Mouse (Mus musculus): ENCODE results near the gene Sema3g. TPM values are rescaled to one million over a fixed set of nuclear protein-coding genes. Genes with fewer than 3 reads are reported as not detected.

Gene Sema3g
- total RNA-seq, 2 experiments from 2014 or later = 5.4 to 6.1 TPM

DNA sequence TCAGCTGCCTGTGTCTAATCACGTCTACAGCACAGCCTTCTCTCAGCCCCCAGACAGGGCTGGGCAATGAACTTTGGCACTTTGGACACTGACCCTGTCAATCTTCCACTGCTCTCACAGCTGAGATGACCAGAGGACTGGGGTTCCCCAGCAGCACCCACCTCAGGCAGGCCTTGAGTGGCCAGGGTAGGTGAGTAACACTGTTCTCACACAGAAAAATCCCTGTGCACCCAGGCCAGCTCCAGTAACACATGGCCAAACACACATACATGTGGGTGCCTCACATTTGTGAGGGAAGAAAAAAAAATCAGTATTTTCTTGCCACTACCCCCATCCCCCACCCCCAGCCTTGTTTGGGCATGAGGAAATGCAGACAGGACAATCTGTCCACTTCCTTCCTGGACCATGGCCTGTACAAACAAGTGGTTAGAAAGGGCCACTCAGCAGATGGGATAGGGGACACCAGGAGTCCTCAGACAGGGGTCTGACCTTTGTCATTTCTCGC lies 34.8 kb upstream of the Sema3g start:
- intact Hi-C loops (cut with DNase I) = no loop called here
- no peak for TF ChIP-seq CTCF (IDR thresholded peaks at IDR 0.05)
- Histone ChIP-seq H3K4me3 (no peak overlapping the region), H3K27ac (no peak overlapping the region)
- no peak for DNase-seq (ENCODE audit: extremely low spot score in 1 of 2, low spot score in 2 of 2)

DNA sequence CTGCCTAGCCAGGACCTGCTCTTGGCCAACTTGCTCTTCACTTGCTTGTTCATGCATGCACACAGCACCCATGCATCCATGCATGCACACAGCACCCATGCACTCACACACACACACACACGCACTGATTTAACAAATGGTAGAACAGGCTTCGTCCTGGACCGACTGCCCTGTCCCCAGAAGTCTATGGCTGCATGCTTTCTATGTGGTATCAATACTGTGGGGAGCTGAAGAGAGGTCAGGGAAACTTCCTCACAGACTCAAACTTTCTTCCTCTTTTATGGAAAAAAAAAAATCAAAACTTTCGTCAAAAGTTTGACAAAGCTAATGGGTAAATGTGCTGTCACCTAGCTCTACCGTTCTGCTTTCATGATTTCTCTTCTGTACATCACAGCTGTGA lies 34.1 kb upstream of the Sema3g start:
- no peak for DNase-seq (ENCODE audit: extremely low spot score in 1 of 2, low spot score in 2 of 2)
- Histone ChIP-seq H3K27ac (peak overlapping the region; percentile 55; the same call in 1 of the 2 replicates), H3K4me3 (no peak overlapping the region)
- no peak for TF ChIP-seq CTCF (IDR thresholded peaks at IDR 0.05)
- intact Hi-C loops (cut with DNase I) = no loop called here

DNA sequence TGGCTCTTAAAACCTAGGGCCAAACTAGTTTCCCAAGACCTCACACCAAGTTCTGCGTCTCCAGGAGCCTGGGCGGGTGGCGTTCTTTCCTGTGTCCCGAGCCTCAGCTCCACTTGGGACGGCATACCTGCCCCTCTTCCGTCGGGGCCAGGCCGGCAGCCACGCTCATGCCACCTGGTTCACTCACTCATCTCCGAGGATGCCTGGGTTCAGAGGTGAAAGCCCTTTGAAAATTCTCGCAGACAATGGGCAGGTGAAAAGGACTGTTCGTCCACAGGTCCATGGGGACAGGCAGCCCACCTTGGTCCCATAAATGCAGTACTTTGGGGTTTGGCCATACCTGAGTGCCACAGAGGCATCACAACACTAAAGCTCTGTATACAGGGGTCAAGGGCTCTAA lies 33.5 kb upstream of the Sema3g start:
- Histone ChIP-seq H3K4me3 (no peak overlapping the region), H3K27ac (no peak overlapping the region)
- no peak for TF ChIP-seq CTCF (IDR thresholded peaks at IDR 0.05)
- intact Hi-C loops (cut with DNase I) = no loop called here
- no peak for DNase-seq (ENCODE audit: extremely low spot score in 1 of 2, low spot score in 2 of 2)

DNA sequence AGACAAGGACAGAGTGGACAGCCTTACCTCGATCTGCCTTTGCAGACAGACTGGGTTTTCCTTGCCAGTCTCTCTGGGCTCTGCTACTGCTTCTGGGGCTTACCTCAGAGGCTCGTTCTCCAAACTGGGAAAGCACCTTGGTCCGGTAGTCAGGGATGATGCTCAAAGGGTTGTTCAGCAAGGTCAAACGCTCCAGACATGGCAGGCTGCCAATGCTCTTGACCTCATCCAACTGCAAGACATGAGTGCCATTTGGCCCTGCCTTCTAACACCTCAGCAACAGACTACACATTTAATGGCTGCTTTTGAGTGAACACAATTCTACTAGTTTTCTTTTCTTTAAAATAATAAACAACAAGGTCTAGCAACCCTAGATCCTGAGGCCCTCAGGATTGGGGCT lies 31.0 kb upstream of the Sema3g start:
- H3K4me3 ChIP-seq = no peak overlapping the region
- intact Hi-C loops (cut with DNase I) = no loop called here
- no peak for TF ChIP-seq CTCF (IDR thresholded peaks at IDR 0.05)
- no peak for DNase-seq (ENCODE audit: extremely low spot score in 1 of 2, low spot score in 2 of 2)
- no peak overlapping the region for H3K27ac ChIP-seq

GRCm38 (mm10) chr14:31188771-31189181 lies 28.9 kb upstream of the Sema3g start:
- H3K27ac ChIP-seq = no peak overlapping the region
- H3K4me3 ChIP-seq = no peak overlapping the region
- no peak for DNase-seq (ENCODE audit: extremely low spot score in 1 of 2, low spot score in 2 of 2)
- intact Hi-C loops (cut with DNase I) = no loop called here
- no peak for TF ChIP-seq CTCF (IDR thresholded peaks at IDR 0.05)

DNA sequence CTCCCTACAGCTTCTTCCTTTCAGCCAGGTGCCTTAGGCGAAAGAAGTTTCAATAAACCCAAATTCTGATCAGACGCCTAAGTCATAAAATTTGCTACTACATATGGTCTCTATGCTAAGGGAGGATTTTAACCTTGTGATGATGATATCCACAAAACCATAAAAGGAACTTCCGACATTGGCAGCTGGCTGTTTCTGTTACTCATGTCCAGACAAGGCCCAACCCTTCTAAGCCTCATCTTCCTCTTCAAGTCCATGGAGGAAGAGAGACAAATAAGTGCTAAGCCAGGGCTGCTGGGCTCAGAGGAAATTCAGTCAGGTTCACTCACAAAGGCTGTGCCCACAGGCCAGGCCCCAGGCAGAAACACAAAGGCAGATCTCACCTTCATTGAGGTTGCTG lies 28.3 kb upstream of the Sema3g start:
- no peak overlapping the region for H3K4me3 ChIP-seq
- DNase-seq (ENCODE audit: extremely low spot score in 1 of 2, low spot score in 2 of 2) = no peak
- no peak overlapping the region for H3K27ac ChIP-seq
- intact Hi-C loops (cut with DNase I) = no loop called here
- TF ChIP-seq CTCF (IDR thresholded peaks at IDR 0.05) = no peak

DNA sequence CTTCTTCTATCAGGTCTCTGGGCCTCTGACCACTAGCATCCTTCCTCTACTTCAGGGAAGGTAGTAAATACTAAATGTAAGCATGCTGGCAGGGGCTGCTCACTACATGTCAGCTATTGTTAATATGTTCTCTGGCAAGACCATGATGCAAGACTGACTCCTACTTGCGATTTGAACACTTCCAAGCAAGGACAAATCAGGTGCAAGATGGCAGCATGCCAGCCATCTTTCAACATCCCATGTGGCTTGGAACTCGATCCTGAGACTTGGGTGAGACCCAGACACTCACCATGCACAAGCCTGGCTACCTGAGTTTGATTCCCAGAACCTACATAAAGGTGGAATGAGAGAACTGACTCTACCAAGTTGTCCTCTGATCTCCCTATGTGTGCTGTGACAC lies 25.7 kb upstream of the Sema3g start:
- intact Hi-C loops (cut with DNase I) = no loop called here
- no peak for DNase-seq (ENCODE audit: extremely low spot score in 1 of 2, low spot score in 2 of 2)
- H3K4me3 ChIP-seq = no peak overlapping the region
- no peak for TF ChIP-seq CTCF (IDR thresholded peaks at IDR 0.05)
- no peak overlapping the region for H3K27ac ChIP-seq

GRCm38 (mm10) chr14:31193791-31194190 lies 23.9 kb upstream of the Sema3g start:
- Histone ChIP-seq H3K27ac (no peak overlapping the region), H3K4me3 (no peak overlapping the region)
- intact Hi-C loops (cut with DNase I) = no loop called here
- TF ChIP-seq CTCF (IDR thresholded peaks at IDR 0.05) = no peak
- no peak for DNase-seq (ENCODE audit: extremely low spot score in 1 of 2, low spot score in 2 of 2)

DNA sequence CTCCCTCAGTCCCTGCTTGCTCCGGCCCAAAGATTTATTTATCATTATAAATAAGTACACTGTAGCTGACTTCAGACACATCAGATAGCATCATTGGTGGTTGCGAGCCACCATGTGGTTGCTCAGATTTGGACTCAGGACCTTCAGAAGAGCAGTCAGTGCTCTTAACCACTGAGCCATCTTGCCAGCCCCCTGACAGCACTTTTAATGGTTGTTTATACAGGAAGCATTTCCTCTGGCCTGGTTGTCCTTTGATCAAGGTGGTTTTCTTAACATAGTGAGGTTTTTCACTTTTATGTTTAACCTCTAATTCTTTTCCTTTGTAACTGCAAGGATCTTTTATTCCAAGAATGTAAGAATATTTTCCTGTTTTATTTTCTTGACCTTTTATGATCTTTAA lies 23.2 kb upstream of the Sema3g start:
- intact Hi-C loops (cut with DNase I) = no loop called here
- TF ChIP-seq CTCF (IDR thresholded peaks at IDR 0.05) = no peak
- no peak for DNase-seq (ENCODE audit: extremely low spot score in 1 of 2, low spot score in 2 of 2)
- Histone ChIP-seq H3K27ac (0 out of 2 replicates have a peak overlapping the region, but pooled peaks have one; percentile 20), H3K4me3 (no peak overlapping the region)

DNA sequence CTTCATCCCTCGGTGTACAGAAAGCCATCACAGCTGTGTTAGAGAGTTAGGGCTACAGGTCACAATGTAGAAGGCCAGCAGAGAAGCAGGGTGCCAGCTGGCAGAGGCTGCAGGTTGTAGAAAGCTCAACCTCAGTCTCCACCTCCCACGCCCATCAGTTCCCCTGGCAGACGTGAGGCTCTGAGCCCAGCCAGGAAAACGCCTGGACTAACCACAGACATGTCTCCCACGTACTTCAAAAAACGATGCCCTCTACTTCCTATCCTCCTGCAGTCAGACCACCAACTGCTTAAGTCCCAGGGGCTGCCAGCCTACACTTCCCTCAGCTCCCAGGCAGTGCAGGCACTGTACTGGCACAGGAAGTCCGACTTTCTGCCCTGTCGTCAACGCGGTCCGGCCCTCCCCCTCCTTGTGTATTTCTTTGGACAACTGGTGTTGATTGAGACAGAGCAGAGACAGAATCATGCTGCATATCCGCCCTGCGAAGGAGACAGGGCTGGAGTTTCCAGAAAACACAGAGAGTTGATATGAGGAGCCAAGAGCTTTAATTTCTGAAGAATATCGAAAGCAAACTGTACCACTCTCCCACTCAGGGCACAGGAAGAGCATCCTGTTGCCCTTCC lies 22.7 kb upstream of the Sema3g start:
- no peak for TF ChIP-seq CTCF (IDR thresholded peaks at IDR 0.05)
- DNase-seq (ENCODE audit: extremely low spot score in 1 of 2, low spot score in 2 of 2) = no peak
- intact Hi-C loops (cut with DNase I) = loop anchor here (5.0 kb wide), 1 partner anchor 63 kb away; the partner anchor contains the start of gene Nt5dc2
- Histone ChIP-seq H3K27ac (no peak overlapping the region), H3K4me3 (no peak overlapping the region)

GRCm38 (mm10) chr14:31195521-31195920 lies 22.1 kb upstream of the Sema3g start:
- intact Hi-C loops (cut with DNase I) = loop anchor here (5.0 kb wide), 1 partner anchor 63 kb away; the partner anchor contains the start of gene Nt5dc2
- H3K4me3 ChIP-seq = no peak overlapping the region
- H3K27ac ChIP-seq = no peak overlapping the region
- no peak for TF ChIP-seq CTCF (IDR thresholded peaks at IDR 0.05)
- DNase-seq (ENCODE audit: extremely low spot score in 1 of 2, low spot score in 2 of 2) = no peak

GRCm38 (mm10) chr14:31195968-31196367 lies 21.7 kb upstream of the Sema3g start:
- intact Hi-C loops (cut with DNase I) = loop anchor here (5.0 kb wide), 1 partner anchor 64 kb away; the partner anchor contains the start of gene Nt5dc2
- H3K4me3 ChIP-seq = no peak overlapping the region
- DNase-seq (ENCODE audit: extremely low spot score in 1 of 2, low spot score in 2 of 2) = no peak
- H3K27ac ChIP-seq = no peak overlapping the region
- TF ChIP-seq CTCF (IDR thresholded peaks at IDR 0.05) = peak; percentile 73

Measured in left cerebral cortex, adult 2 months (tissue).